Mouse (Mus musculus) megakaryocyte, embryonic 14.5 days (primary cell): Measurements from ENCODE around the gene Ice1.

Source experiments
- FLI1 ChIP-seq: IDR thresholded peaks from 2 replicates; pipeline ENCODE4 v1.6.1; 2012; ENCODE audit warnings: low read length, inconsistent platforms, mixed read lengths
- GATA1 ChIP-seq: IDR thresholded peaks from 3 replicates; pipeline ENCODE4 v1.6.1; 2012; ENCODE audit warnings: mixed read lengths, low read length, inconsistent platforms, borderline replicate concordance

DNA sequence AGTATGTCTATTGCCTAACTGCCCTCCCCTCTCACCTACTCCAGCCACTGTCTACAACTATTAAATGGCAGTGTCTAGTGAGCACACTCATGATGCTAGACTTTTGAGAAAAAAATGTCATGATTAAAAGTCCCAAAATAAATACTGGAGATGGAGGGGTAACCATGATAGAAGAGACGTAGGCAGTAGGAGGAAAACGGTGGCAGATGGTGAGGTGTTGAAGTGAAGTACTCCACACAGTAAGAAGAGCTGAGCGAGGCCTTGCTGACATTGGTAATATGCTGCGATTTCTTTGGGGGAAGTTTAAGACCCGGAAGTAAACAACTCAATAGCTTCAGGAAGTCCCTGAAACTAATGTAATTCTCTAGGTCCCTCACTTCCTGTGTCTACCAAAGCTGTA is 104.0 kb downstream of the Ice1 start:
- TF ChIP-seq GATA1 = no peak
- TF ChIP-seq FLI1 = no peak
